ENCODE assay signal across 28 mouse cellular contexts in the genomic region with DNA sequence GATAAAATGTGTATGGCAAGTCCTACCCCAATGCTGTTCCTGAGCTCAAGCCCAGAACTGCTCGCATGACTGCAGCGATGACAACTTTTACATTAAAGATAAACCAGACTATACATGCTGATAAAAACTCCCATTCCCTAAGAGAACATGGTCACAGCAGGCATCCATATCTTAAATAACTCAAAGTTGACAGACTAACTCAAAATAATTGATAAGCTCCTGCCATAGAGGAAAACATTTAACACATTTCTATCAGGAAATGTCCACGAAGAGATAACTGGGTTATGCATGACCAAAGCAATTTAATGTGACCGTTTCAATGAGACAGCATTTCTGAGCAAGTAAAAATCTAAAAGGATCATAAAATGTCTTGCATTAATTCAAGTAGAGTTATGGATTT.
"Had no signal": no experiment of that assay in that cellular context is flagged by ENCODE, and none has a peak within 500 bp of the region (broad histone marks: within the 10 kb centered on the region; RNA-seq: fewer than 3 reads in every experiment).

No protein-coding gene starts in this region.

- H3K4me3 ChIP-seq: embryonic facial prominence, embryonic 10.5 days; embryonic facial prominence, embryonic 12.5 days; embryonic facial prominence, embryonic 13.5 days; embryonic facial prominence, embryonic 15.5 days; erythroblast, embryonic 14.5 days; forebrain, embryonic 10.5 days; forebrain, embryonic 12.5 days; forebrain, embryonic 13.5 days; forebrain, embryonic 15.5 days; gastrocnemius, adult 2 months; heart, adult 2 months; heart, embryonic 10.5 days had no signal

- ATAC-seq: forebrain, embryonic 13.5 days; forebrain, embryonic 14.5 days; forebrain, embryonic 15.5 days; forebrain, embryonic 16.5 days; forebrain, postnatal 0 days had no signal

- H3K27me3 ChIP-seq: embryonic facial prominence, embryonic 12.5 days; embryonic facial prominence, embryonic 13.5 days; embryonic facial prominence, embryonic 15.5 days; forebrain, embryonic 12.5 days; forebrain, embryonic 13.5 days; forebrain, embryonic 15.5 days had no signal

- H3K36me3 ChIP-seq: embryonic facial prominence, embryonic 10.5 days; embryonic facial prominence, embryonic 12.5 days; embryonic facial prominence, embryonic 13.5 days; embryonic facial prominence, embryonic 15.5 days; forebrain, embryonic 10.5 days; forebrain, embryonic 12.5 days; forebrain, embryonic 15.5 days; heart, embryonic 10.5 days had no signal

- H3K4me1 ChIP-seq: embryonic facial prominence, embryonic 10.5 days; embryonic facial prominence, embryonic 12.5 days; embryonic facial prominence, embryonic 13.5 days; embryonic facial prominence, embryonic 15.5 days; forebrain, embryonic 10.5 days; forebrain, embryonic 15.5 days; heart, embryonic 10.5 days had no signal

- DNase-seq: cerebellum, adult 8-10 months; cerebellum, adult 9-10 months; cerebellum, postnatal 10 days; cerebellum, postnatal 14 days; cerebellum, postnatal 25 days; cerebellum, postnatal 36 days; embryo, embryonic 11 days; forebrain, postnatal 0 days; gastrocnemius, adult 2 months; gastrocnemius, postnatal 10 days; gastrocnemius, postnatal 14 days; gastrocnemius, postnatal 25 days; gastrocnemius, postnatal 36 days; heart, adult 11 months; heart, adult 18-20 months; heart, adult 2 months had no signal

- H3K9me3 ChIP-seq: embryonic facial prominence, embryonic 10.5 days; embryonic facial prominence, embryonic 12.5 days; embryonic facial prominence, embryonic 13.5 days; embryonic facial prominence, embryonic 15.5 days; forebrain, embryonic 10.5 days; forebrain, embryonic 12.5 days; forebrain, embryonic 13.5 days; forebrain, embryonic 15.5 days; heart, embryonic 10.5 days had no signal
